Mouse (Mus musculus): Measurements from ENCODE around the gene Megf11.

DNA sequence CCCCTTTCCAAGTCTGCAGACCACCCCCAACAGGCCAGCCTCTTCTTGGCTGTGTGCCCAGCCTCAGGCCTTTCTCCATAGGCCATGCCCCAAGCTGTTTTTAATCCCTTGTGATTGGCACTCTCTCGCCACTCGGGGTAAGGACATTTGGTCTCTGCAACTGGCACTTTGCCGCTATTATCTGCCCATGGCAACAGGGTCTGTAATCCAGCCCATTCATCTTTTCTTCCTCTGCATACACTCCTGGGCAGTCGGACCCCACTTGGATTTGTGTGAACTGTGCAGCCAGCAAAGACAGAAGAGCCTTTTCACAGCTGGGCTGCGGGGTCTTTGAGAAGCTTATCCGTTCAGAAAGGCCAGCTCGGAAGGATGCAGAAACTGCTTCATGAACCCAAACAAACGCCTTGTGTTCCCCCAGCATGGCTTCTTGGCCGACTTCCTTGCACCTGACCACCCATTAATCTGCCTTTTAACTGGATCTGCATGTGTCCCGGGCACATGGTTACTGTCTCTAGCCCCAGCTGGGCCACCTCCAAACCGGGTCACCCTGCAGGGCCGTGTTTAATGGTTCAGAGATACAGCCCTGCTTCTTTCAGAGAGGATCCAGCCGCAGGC is 220.4 kb downstream of the Megf11 start:
- TF ChIP-seq CTCF (IDR thresholded peaks at IDR 0.05; ENCODE audit: borderline replicate concordance, insufficient read depth, low read length) (no peak), POLR2A (IDR thresholded peaks at IDR 0.05; ENCODE audit: low read depth, low read length) (no peak)
